Mouse (Mus musculus) hindbrain, embryonic 14.5 days (tissue): ENCODE results near the gene Wwp2. TPM values are rescaled to one million over a fixed set of nuclear protein-coding genes. Genes with fewer than 3 reads are reported as not detected.
A peak's percentile ranks its signal among the peaks of the same experiment; 100 is the strongest.

Experiments used
- ATAC-seq: fragments of 200-750 bp; cut with Nextera tagmentation; 2 replicates; pipeline ENCODE4 v1.8.0; 2017; ENCODE audit warnings: moderate number of reproducible peaks, mild to moderate bottlenecking, moderate TSS enrichment, moderate library complexity; ENCODE audit not compliant: low FRiP score
- DNase-seq: peaks from one replicate; pipeline ENCODE4 v3.0.0-alpha.2; 2015; ENCODE audit warnings: low spot score
- H3K27ac ChIP-seq: fragments of 300-500 bp; sonication (generic); 2 replicates; pipeline ENCODE4 v1.5.1; 2014; ENCODE audit warnings: mild to moderate bottlenecking, moderate library complexity
- H3K27me3 ChIP-seq: fragments of 300-500 bp; sonication (generic); 2 replicates; pipeline ENCODE4 v1.6.1; 2014; ENCODE audit warnings: mild to moderate bottlenecking, low read length, mixed read lengths; ENCODE audit not compliant: control insufficient read depth, insufficient read depth
- H3K36me3 ChIP-seq: fragments of 300-500 bp; sonication (generic); replicated peaks from 2 replicates; pipeline ENCODE4 v1.6.1; 2014; ENCODE audit not compliant: control insufficient read depth, insufficient read depth
- H3K4me1 ChIP-seq: fragments of 300-500 bp; sonication (generic); replicated peaks from 2 replicates; pipeline ENCODE4 v1.6.1; 2014; ENCODE audit warnings: antibody characterized with exemption, low read length, mixed read lengths; ENCODE audit not compliant: control insufficient read depth, insufficient read depth
- H3K4me2 ChIP-seq: fragments of 300-500 bp; sonication (generic); replicated peaks from 2 replicates; pipeline ENCODE4 v1.6.1; 2014; ENCODE audit warnings: mild to moderate bottlenecking, moderate library complexity
- H3K4me3 ChIP-seq: fragments of 300-500 bp; sonication (generic); replicated peaks from 2 replicates; pipeline ENCODE4 v1.5.1; 2014; ENCODE audit warnings: mild to moderate bottlenecking, low read length
- H3K9ac ChIP-seq: fragments of 300-500 bp; sonication (generic); 2 replicates; pipeline ENCODE4 v1.6.1; 2014
- H3K9me3 ChIP-seq: fragments of 300-500 bp; sonication (generic); 2 replicates; pipeline ENCODE4 v1.6.1; 2016; ENCODE audit warnings: low read length; ENCODE audit not compliant: control insufficient read depth
- WGBS: fragments of 180-500 bp; shearing (Covaris S2); extraction: QIAGEN DNeasy Blood & Tissue Kit; methylation state at CpG from one replicate; pipeline ENCODE4 v1.1.7; 2014; 5-methylcytosine and 5-hydroxymethylcytosine counted together
- polyA plus RNA-seq: library from polyadenylated mRNA; unstranded; fragments of >200 nt; fragmentation: Nextera tagmentation; extraction: Ambion mirVana; gene quantifications from 2 replicates; pipeline ENCODE4 v1.2.1, GENCODE M21; 2014

Wwp2 gene
- polyA plus RNA-seq, 1 experiment from 2014 or later, result 37.5 TPM

GRCm38 (mm10) chr8:107495425-107495824 is 59.3 kb downstream of the Wwp2 start:
- Histone ChIP-seq H3K4me1 (no peaks in the 10 kb centered on the region), H3K36me3 (no peaks in the 10 kb centered on the region), H3K9ac (no peak overlapping the region), H3K27me3 (no peaks in the 10 kb centered on the region), H3K4me2 (no peak overlapping the region), H3K27ac (no peak overlapping the region), H3K9me3 (no peaks in the 10 kb centered on the region), H3K4me3 (no peak overlapping the region)
- WGBS, result 86% methylated on average over 9 of the region's 9 CpGs
- no peak for DNase-seq
- no peak for ATAC-seq

DNA sequence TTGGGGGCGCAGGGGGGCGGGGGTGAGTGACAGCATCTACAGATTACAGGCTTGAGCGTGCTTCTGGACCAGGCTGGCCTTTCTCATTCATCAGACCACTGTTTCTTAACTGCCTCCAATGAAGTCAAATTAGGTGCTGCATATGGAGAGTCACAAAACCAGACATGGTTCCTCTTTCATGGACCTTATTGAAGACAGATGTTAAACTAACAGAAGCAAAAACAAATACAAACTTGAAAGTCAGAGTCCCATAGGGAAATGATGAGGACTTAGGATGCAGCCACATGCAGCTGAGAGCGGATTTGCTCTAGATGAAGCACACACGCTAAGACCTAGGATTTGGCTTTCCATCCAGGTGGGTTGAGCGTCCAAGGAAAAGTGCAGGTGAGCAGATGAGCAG is 61.5 kb downstream of the Wwp2 start:
- H3K9me3 ChIP-seq, result no peaks in the 10 kb centered on the region
- no peak overlapping the region for H3K4me2 ChIP-seq
- H3K4me3 ChIP-seq, result no peak overlapping the region
- H3K27me3 ChIP-seq, result no peaks in the 10 kb centered on the region
- H3K4me1 ChIP-seq, result no peaks in the 10 kb centered on the region
- 87% methylated on average over 6 of the region's 6 CpGs for WGBS
- H3K9ac ChIP-seq, result no peak overlapping the region
- no peak overlapping the region for H3K27ac ChIP-seq
- ATAC-seq (no peak), DNase-seq (no peak)
- H3K36me3 ChIP-seq, result no peaks in the 10 kb centered on the region

GRCm38 (mm10) chr8:107498390-107498789 is 62.2 kb downstream of the Wwp2 start:
- Histone ChIP-seq H3K4me3 (no peak overlapping the region), H3K27ac (no peak overlapping the region), H3K36me3 (no peaks in the 10 kb centered on the region), H3K9ac (no peak overlapping the region), H3K27me3 (no peaks in the 10 kb centered on the region), H3K9me3 (no peaks in the 10 kb centered on the region), H3K4me2 (no peak overlapping the region), H3K4me1 (peaks cover 2% of the 10 kb centered on the region; the same call in 1 of the 2 replicates)
- DNase-seq, result no peak
- ATAC-seq, result no peak
- WGBS, result 54% methylated on average over 1 of the region's 1 CpGs

DNA sequence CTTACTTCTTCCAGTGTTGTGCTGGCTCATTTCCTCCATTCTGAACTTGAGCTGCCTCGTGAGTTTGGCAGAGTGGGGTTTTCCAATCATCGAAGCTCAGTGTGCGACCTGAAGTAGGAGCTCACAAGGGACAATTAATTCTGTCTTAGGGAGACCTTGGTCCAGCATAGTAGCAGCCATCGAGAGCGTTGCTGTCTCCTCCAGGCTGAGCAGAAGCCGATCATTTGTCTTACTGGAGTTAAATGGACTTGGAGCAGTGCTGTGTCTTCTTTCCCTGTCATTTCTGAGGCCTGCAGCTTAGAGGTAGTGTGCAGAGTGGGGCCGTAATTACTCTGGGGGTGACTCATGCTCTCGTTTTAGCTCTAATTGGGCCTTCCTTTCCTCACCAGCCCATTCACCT is 62.6 kb downstream of the Wwp2 start:
- DNase-seq (no peak), ATAC-seq (no peak)
- Histone ChIP-seq H3K4me3 (no peak overlapping the region), H3K27ac (no peak overlapping the region), H3K4me1 (peaks cover 4% of the 10 kb centered on the region; the same call in 1 of the 2 replicates), H3K9me3 (no peaks in the 10 kb centered on the region), H3K9ac (no peak overlapping the region), H3K4me2 (no peak overlapping the region), H3K36me3 (no peaks in the 10 kb centered on the region), H3K27me3 (no peaks in the 10 kb centered on the region)
- 71% methylated on average over 8 of the region's 8 CpGs for WGBS

GRCm38 (mm10) chr8:107499519-107499918 is 63.4 kb downstream of the Wwp2 start:
- no peak for ATAC-seq

DNA sequence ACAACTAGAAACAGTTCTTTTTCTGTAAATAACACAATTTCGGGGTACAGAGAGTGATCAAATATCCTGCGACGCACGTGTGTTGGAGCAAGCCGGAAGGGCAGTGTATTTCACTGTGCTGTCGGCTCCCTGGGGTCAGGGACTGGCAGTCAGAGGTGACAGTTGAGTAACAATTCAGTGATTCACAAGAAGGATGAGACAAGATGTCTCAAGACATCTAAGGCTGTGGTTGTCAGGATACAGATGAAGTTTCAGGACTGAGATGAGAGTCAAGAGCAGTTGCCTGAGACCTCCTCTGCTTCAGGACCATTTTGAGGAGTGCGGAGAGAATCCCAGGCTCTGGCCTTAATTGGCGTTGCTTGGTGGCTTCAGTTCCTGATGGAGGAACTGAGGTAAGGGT is 66.2 kb downstream of the Wwp2 start:
- 86% methylated on average over 8 of the region's 8 CpGs for WGBS
- ATAC-seq (no peak), DNase-seq (no peak)
- Histone ChIP-seq H3K27ac (no peak overlapping the region), H3K9me3 (no peaks in the 10 kb centered on the region), H3K9ac (no peak overlapping the region), H3K36me3 (0 out of 2 replicates have a peak, but pooled peaks cover 3% of the 10 kb centered on the region), H3K4me2 (no peak overlapping the region), H3K27me3 (no peaks in the 10 kb centered on the region), H3K4me1 (peaks cover 4% of the 10 kb centered on the region; the same call in 1 of the 2 replicates), H3K4me3 (no peak overlapping the region)

More at GRCm38 (mm10) chr8:107499519-107499918, 63.4 kb downstream of the Wwp2 start:
- WGBS, result 83% methylated on average over 3 of the region's 3 CpGs
- no peak overlapping the region for H3K9ac ChIP-seq
- no peaks in the 10 kb centered on the region for H3K9me3 ChIP-seq
- no peak overlapping the region for H3K4me2 ChIP-seq
- H3K4me1 ChIP-seq, result peaks cover 4% of the 10 kb centered on the region; the same call in 1 of the 2 replicates
- H3K27ac ChIP-seq, result no peak overlapping the region
- no peak for DNase-seq
- H3K27me3 ChIP-seq, result no peaks in the 10 kb centered on the region
- no peak overlapping the region for H3K4me3 ChIP-seq
- H3K36me3 ChIP-seq, result no peaks in the 10 kb centered on the region

- no peaks in the 10 kb centered on the region for H3K9me3 ChIP-seq
- H3K4me3 ChIP-seq, result no peak overlapping the region
- WGBS, result 33% methylated on average over 3 of the region's 3 CpGs
- H3K36me3 ChIP-seq, result 0 out of 2 replicates have a peak, but pooled peaks cover 7% of the 10 kb centered on the region
- DNase-seq, result no peak
- no peak for ATAC-seq
- peaks cover 4% of the 10 kb centered on the region; the same call in 1 of the 2 replicates for H3K4me1 ChIP-seq
- no peak overlapping the region for H3K9ac ChIP-seq
- H3K27me3 ChIP-seq, result no peaks in the 10 kb centered on the region
- H3K27ac ChIP-seq, result 0 out of 2 replicates have a peak overlapping the region, but pooled peaks have one; percentile 14
- H3K4me2 ChIP-seq, result no peak overlapping the region
These were observed 66.8 kb downstream of the Wwp2 start for GRCm38 (mm10) chr8:107502922-107503321.

- Histone ChIP-seq H3K27ac (no peak overlapping the region), H3K9me3 (no peaks in the 10 kb centered on the region), H3K4me1 (peaks cover 4% of the 10 kb centered on the region; the same call in 1 of the 2 replicates), H3K27me3 (no peaks in the 10 kb centered on the region), H3K4me3 (no peak overlapping the region), H3K9ac (no peak overlapping the region), H3K4me2 (no peak overlapping the region), H3K36me3 (0 out of 2 replicates have a peak, but pooled peaks cover 7% of the 10 kb centered on the region)
- DNase-seq (no peak), ATAC-seq (peak; percentile 27; the same call in 1 of the 2 replicates)
- WGBS, result 5% methylated on average over 6 of the region's 6 CpGs
These were observed 67.2 kb downstream of the Wwp2 start for GRCm38 (mm10) chr8:107503354-107503753.

DNA sequence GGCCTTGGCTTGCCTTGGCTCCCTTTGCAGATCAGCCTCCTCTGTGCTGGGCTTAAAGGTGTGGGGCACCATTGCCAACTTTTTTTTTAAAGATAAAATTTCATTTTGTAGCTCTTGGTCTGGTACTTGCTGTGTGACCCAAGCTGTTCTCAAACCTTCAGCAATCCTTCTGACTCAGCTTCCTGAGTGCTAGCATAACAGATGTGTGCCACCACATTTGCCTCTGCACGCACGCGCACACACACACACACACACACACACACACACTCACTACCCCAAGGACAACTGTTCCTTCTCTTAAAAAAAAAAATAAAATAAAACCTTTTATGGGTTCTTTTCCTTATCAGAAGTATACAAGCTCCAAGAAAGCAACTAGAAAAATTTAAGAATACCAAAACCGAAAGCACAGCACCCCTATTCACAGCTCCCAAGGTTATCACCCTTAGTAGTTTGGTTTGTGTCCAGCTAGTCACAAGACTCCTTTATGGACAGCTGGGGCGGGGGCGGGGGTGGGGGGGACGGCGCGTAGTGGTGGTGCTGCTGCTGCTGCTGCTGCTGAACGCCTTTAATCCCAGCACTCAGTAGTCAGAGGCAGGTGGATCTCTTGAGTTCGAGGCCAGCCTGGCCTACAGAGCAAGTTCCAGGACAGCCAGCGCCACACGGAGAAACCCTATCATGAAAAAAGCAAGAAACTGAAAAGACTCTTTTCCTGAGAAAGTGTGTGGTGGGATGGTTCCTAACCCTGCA is 68.2 kb downstream of the Wwp2 start:
- H3K36me3 ChIP-seq, result 0 out of 2 replicates have a peak, but pooled peaks cover 7% of the 10 kb centered on the region
- H3K27me3 ChIP-seq, result no peaks in the 10 kb centered on the region
- no peak overlapping the region for H3K4me2 ChIP-seq
- H3K27ac ChIP-seq, result no peak overlapping the region; the same call in 1 of the 2 replicates
- DNase-seq (no peak), ATAC-seq (no peak)
- H3K4me3 ChIP-seq, result no peak overlapping the region
- WGBS, result 83% methylated on average over 13 of the region's 13 CpGs
- peaks cover 4% of the 10 kb centered on the region; the same call in 1 of the 2 replicates for H3K4me1 ChIP-seq
- no peak overlapping the region for H3K9ac ChIP-seq
- no peaks in the 10 kb centered on the region for H3K9me3 ChIP-seq
